Mouse (Mus musculus) liver, postnatal 0 days (tissue): Measurements from ENCODE around the gene Sik2. TPM values are rescaled to one million over a fixed set of nuclear protein-coding genes. Genes with fewer than 3 reads are reported as not detected.

ENCODE experiments used
- ATAC-seq: fragments of 200-750 bp; cut with Nextera tagmentation; 2 replicates; pipeline ENCODE4 v1.8.0; 2017; ENCODE audit warnings: mild to moderate bottlenecking, moderate library complexity
- DNase-seq: peaks from one replicate; pipeline ENCODE4 v3.0.0-alpha.2; 2016
- H3K27ac ChIP-seq: fragments of 300-500 bp; sonication (generic); 2 replicates; pipeline ENCODE4 v1.5.1; 2014; ENCODE audit warnings: antibody characterized with exemption, moderate library complexity, mild to moderate bottlenecking, low read depth
- H3K27me3 ChIP-seq: fragments of 300-500 bp; sonication (generic); 2 replicates; pipeline ENCODE4 v1.6.1; 2014; ENCODE audit warnings: low read length, control low read depth, mixed read lengths; ENCODE audit not compliant: insufficient read depth
- H3K36me3 ChIP-seq: fragments of 300-500 bp; sonication (generic); replicated peaks from 2 replicates; pipeline ENCODE4 v1.6.1; 2014; ENCODE audit warnings: mild to moderate bottlenecking, control low read depth, low read length, moderate library complexity, mixed read lengths; ENCODE audit not compliant: insufficient read depth
- H3K4me1 ChIP-seq: fragments of 300-500 bp; sonication (generic); 2 replicates; pipeline ENCODE4 v1.6.1; 2014; ENCODE audit warnings: antibody characterized with exemption, mild to moderate bottlenecking, control low read depth; ENCODE audit not compliant: insufficient read depth
- H3K4me2 ChIP-seq: fragments of 300-500 bp; sonication (generic); 2 replicates; pipeline ENCODE4 v1.6.1; 2014; ENCODE audit warnings: low read depth, mild to moderate bottlenecking, low read length, moderate library complexity, mixed read lengths
- H3K4me3 ChIP-seq: fragments of 300-500 bp; sonication (generic); 2 replicates; pipeline ENCODE4 v1.5.1; 2014; ENCODE audit warnings: low read depth, low read length
- H3K9ac ChIP-seq: fragments of 300-500 bp; sonication (generic); replicated peaks from 2 replicates; pipeline ENCODE4 v1.6.1; 2014; ENCODE audit warnings: mild to moderate bottlenecking, moderate library complexity
- H3K9me3 ChIP-seq: fragments of 300-500 bp; sonication (generic); 2 replicates; pipeline ENCODE4 v1.6.1; 2016; ENCODE audit warnings: mild to moderate bottlenecking, control low read depth, low read length, mixed read lengths
- CTCF ChIP-seq: sonication (generic); IDR thresholded peaks from 2 replicates; pipeline ENCODE4 v1.5.1; 2016; ENCODE audit warnings: antibody characterized with exemption, low read depth
- EP300 ChIP-seq: IDR thresholded peaks from 2 replicates; pipeline ENCODE4 v1.6.1; 2016; ENCODE audit warnings: antibody characterized with exemption, low read depth, mild to moderate bottlenecking
- WGBS: fragments of 180-500 bp; shearing (Covaris S2); extraction: QIAGEN DNeasy Blood & Tissue Kit; methylation state at CpG from one replicate; pipeline ENCODE4 v1.1.7; 2014; ENCODE audit not compliant: insufficient replicate concordance; 5-methylcytosine and 5-hydroxymethylcytosine counted together
- polyA plus RNA-seq: library from polyadenylated mRNA; unstranded; fragments of >200 nt; fragmentation: Nextera tagmentation; extraction: Ambion mirVana; gene quantifications from 2 replicates; pipeline ENCODE4 v1.2.1, GENCODE M21; 2015

Gene Sik2
- polyA plus RNA-seq, 1 experiment from 2014 or later: 5.3 TPM

DNA sequence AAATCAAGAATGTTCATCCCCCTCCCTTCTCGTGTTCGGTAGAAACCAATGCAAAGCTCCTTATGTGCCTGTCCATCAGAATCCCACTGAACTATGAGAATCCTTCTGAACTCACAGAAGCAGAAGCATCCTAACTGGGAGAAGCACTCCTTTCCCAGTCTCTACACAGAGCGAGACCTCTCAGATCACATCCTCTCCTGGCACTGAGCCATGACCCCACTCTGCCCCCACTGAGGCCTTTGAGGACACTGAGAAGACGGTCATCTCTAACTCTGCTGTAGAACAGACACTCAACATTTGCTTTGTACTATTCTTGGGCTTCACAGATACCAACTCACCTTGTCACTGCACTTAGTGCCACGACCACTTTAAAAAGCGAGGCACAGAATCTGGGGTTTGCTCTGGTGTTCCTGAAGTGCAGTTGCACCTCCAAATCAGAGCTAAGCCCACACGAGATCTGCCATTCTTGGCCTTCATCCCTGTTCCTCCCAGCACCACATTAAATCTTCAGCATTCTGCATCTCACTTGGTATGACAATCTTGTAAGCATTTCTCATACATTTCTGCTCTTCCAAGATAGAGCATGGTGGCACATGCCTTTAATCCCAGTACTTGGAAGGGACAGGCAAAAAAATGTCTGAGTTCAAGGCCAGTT, 96.9 kb downstream of the Sik2 start:
- Histone ChIP-seq H3K4me2 (no peak overlapping the region), H3K9ac (no peak overlapping the region), H3K27me3 (no peaks in the 10 kb centered on the region), H3K9me3 (no peaks in the 10 kb centered on the region), H3K4me3 (no peak overlapping the region), H3K36me3 (peaks cover 46% of the 10 kb centered on the region), H3K4me1 (no peaks in the 10 kb centered on the region), H3K27ac (no peak overlapping the region)
- TF ChIP-seq EP300 (no peak), CTCF (no peak)
- DNase-seq (no peak), ATAC-seq (no peak)
- WGBS: 87% methylated on average over 7 of the region's 7 CpGs

DNA sequence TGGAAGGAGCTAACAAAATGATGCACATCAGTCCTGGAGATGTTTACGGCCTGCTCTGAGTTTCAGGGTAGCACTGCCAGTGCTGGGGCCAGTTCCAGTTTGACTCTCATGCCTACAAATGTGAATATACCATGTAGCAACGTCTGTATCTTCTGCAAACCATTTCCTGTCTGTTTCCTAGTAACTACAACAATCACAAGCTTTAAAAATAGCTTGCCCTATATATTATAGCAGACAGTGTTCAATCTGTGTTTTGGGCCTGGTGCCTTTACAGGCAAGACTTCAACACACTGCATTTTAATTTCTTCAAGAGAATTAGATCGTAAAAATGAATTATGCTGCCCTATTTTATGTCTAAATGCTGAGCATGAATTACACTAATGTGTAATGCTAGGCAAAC, 103.6 kb downstream of the Sik2 start:
- DNase-seq (no peak), ATAC-seq (no peak)
- TF ChIP-seq CTCF (no peak), EP300 (no peak)
- Histone ChIP-seq H3K4me3 (no peak overlapping the region), H3K27me3 (no peaks in the 10 kb centered on the region), H3K36me3 (peaks cover 5% of the 10 kb centered on the region), H3K4me2 (no peak overlapping the region), H3K4me1 (peaks cover 5% of the 10 kb centered on the region), H3K9me3 (no peaks in the 10 kb centered on the region), H3K9ac (no peak overlapping the region), H3K27ac (0 out of 2 replicates have a peak overlapping the region, but pooled peaks have one; percentile 29)
- WGBS: 58% methylated on average over 3 of the region's 3 CpGs

DNA sequence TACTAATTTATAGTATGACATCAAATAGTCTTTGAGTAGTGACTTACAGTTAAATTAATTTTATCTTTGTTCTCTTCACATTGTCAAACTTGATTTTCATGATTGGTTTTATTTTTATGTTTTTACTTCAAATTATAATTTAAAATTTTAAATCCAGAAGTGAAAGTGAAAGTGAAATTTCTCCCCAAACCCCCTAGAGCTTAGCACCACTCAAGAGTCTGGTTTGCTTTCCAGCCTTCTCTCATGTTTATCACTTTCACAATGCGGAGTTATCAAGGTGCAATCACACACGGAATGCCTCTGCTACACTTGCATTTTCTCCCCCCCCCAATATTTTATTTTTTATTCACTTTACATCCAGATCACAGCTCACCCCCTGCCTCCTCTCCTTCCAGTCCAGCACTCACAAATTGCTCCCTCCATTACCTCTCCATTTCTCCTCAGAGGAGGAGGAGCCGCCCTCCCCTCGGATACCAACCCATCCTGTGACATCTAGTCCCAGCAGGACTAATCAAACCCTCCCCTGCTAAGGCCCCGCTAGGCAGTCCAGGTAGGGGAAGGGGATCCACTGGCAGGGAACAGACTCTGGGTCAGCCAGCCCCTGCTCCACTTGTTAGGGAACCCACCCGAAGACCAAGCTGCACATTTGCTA, 104.6 kb downstream of the Sik2 start:
- no peaks in the 10 kb centered on the region for H3K9me3 ChIP-seq
- H3K27me3 ChIP-seq: no peaks in the 10 kb centered on the region
- no peak for DNase-seq
- H3K4me3 ChIP-seq: no peak overlapping the region
- H3K4me2 ChIP-seq: no peak overlapping the region
- H3K9ac ChIP-seq: no peak overlapping the region
- whole genome bisulfite sequencing: 78% methylated on average over 6 of the region's 6 CpGs
- no peak overlapping the region for H3K27ac ChIP-seq
- peaks cover 5% of the 10 kb centered on the region for H3K4me1 ChIP-seq
- peaks cover 12% of the 10 kb centered on the region for H3K36me3 ChIP-seq
- no peak for ATAC-seq
- no peak for TF ChIP-seq CTCF
- TF ChIP-seq EP300: no peak

DNA sequence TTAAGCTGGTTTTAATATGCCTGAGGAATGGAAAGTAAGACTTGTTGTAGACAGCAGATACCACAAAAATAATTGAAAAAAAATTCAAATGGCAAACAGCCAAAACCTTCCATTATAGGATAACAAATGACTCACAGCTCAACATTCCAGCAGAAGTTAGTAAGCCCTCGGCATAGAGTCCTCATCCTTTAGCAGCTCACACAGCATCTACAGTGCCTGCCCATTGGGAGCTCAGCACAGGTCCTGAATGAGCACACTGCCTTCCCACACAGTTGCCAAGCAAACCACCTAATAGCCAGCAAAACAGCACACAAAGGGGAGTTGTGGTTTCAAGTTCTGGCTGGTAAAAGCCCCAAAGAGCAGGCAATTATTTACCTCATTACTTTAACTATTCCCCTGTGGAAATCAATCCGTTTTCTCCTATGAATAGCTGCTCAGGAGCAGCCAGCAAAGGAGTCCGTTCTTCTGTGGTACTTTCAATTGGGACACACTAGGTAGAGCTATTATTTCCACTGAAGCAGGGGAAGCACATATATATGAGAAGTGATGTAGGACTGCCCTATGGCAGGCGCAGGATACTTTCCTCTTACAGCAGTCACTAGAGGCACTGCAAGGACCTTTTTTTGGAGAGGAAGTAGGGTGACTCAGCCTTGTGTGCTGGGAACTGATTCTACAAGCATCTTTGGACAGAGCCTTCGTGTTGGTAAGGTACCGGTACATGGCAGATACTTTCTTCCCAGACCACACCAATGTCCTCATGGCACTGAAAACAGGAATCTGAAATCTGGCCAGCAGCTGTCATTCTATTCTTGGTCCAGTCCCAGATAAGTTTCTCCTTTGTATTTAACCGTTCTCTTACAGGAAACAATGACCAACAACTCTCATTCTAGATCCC, 108.6 kb downstream of the Sik2 start:
- Histone ChIP-seq H3K4me1 (peaks cover 5% of the 10 kb centered on the region), H3K27me3 (no peaks in the 10 kb centered on the region), H3K4me2 (no peak overlapping the region), H3K27ac (no peak overlapping the region), H3K9ac (no peak overlapping the region), H3K36me3 (peaks cover 50% of the 10 kb centered on the region), H3K4me3 (no peak overlapping the region), H3K9me3 (no peaks in the 10 kb centered on the region)
- DNase-seq (no peak), ATAC-seq (no peak)
- TF ChIP-seq CTCF: no peak
- TF ChIP-seq EP300: no peak
- 82% methylated on average over 7 of the region's 7 CpGs for WGBS

DNA sequence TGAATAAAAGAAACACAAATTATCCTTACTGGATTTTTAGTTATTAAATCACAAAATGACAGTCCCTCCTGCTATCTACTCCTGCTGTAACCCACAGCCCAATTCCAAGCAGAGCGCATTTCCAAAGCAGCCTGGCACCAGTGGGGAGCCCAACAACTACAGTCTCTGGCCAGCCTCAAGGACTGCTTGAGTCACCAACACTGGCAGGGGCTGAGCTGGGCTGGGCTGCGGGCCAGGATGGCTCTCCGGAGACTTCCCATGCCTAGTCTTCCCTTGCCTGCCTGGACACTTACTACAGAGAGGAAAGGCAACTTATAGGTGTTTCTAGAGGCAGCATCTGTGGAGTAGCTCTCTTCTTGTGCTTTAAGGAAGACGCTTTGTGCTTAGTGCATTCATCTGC, 115.2 kb downstream of the Sik2 start:
- Histone ChIP-seq H3K36me3 (peaks cover 55% of the 10 kb centered on the region), H3K9me3 (no peaks in the 10 kb centered on the region), H3K4me1 (peaks cover 4% of the 10 kb centered on the region; the same call in 1 of the 2 replicates), H3K4me2 (no peak overlapping the region), H3K4me3 (no peak overlapping the region), H3K9ac (no peak overlapping the region), H3K27ac (no peak overlapping the region), H3K27me3 (no peaks in the 10 kb centered on the region)
- ATAC-seq: no peak
- no peak for TF ChIP-seq EP300
- no peak for TF ChIP-seq CTCF
- 92% methylated on average over 4 of the region's 4 CpGs for WGBS
- DNase-seq: no peak
